Mouse (Mus musculus) monocyte, adult 5-6 weeks (primary cell): Measurements from ENCODE around the gene Ncor2. TPM values are rescaled to one million over a fixed set of nuclear protein-coding genes. Genes with fewer than 3 reads are reported as not detected.

ENCODE experiments used
- ATAC-seq: fragments of 153-309, 156-312 bp; replicated peaks from 2 replicates; pipeline ENCODE4 v1.8.0; 2017; ENCODE audit warnings: mild to moderate bottlenecking; ENCODE audit not compliant: low TSS enrichment, insufficient number of reproducible peaks, severe bottlenecking, poor library complexity, low FRiP score
- total RNA-seq: library from RNA; stranded (forward); fragments of 200-1000, 200-491, 200-594 nt; gene quantifications from 3 replicates; pipeline ENCODE4 v1.2.3, GENCODE M21; 2017

Ncor2 gene
- total RNA-seq, 1 experiment from 2014 or later, result 14.4 TPM

DNA sequence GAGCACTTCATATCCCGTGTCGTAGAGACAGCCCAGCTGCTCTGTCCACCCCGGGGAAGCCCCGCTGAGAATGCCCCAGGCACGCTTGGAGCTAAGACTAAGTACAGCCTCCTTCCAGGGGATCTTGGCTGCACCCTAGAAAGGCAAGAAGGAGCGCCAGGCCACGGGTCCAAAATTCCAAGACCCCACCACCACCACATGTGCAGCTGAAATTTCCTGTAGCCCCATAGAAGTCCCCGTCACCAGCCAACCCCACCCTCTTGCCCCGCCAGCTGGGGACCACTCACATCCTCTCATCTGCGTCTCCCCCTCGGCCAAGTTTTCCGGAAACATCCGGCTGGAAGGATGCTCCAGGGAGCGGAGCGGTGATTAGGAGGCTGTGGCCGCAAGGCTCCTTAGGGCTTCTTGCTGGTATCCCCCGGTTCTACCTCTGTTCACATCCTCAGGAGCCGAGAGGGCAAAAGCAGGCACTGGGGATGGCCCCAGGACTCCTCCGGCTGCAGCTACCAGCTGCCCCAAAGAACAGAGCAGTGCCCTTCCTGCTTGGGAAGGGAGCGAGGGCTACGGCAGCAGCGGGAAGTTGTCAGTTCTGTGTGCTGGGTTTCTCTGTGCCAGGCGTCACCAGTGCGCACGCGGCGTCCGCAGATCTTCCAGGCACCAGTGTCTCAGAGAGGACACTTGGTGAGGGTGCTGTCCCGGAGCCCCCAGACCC is 121.3 kb downstream of the Ncor2 start:
- no peak for ATAC-seq

- ATAC-seq, result no peak
These were observed 122.1 kb downstream of the Ncor2 start for GRCm38 (mm10) chr5:125056696-125057554.

DNA sequence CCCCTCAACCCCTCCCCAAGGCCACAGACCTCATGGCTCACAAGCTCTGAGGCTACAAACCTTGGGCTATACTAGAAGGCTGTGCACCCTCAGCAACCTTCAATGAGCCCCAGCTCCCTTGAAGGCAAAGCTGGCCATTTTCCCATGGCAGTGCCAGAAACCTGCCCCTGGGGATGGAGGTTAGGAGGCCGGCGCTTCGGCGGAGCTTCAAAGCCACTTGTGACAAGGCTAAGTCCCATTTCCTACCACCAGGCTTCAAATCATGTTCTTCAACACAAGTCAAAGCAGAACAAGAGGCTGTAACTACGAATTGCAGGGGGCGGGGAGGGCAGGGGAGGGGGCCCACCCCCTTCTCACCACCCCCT is 122.7 kb downstream of the Ncor2 start:
- ATAC-seq, result no peak

DNA sequence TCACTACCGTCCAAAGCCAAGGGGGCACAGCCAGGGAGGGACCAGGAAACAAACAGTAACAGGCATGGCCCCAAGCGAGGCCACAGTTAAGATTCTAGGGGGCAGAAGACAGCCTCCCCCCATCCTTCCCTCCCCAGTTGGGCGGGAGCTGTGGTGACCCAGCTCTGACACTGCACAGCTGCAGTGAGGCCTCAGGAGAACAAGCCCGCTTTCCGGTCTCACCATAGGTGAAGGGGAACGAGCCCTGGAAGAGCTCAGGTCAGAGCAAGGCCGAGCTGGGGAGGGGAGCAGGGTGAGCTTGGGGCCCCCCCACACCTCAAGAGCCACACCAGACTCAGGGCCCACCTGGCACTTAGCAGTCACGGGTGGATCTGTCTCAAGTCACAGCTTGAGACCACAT is 123.1 kb downstream of the Ncor2 start:
- ATAC-seq, result no peak

DNA sequence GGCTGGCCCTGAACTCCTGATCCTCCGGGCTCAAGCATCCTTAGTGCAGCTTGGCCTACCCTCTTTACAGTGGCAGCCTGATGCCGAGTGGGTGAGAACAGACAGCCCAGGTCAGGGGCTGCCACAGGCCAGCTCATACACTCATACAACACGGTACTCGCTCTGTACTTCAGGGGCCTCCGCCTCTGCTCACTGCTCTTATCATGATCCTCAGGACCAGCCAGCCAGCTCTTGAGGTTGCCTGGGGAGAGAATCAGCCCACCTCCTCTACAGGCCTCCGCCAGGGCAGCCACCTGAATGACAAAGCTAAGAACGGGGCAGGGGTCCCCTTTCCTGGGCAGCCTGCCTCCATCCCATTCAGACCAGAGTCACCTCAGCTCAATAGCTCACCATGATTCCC is 125.4 kb downstream of the Ncor2 start:
- ATAC-seq, result no peak

- ATAC-seq, result peak; percentile 52
These were observed 126.2 kb downstream of the Ncor2 start for GRCm38 (mm10) chr5:125052603-125053488.

GRCm38 (mm10) chr5:125052237-125052602 is 126.8 kb downstream of the Ncor2 start:
- ATAC-seq, result peak; percentile 70

DNA sequence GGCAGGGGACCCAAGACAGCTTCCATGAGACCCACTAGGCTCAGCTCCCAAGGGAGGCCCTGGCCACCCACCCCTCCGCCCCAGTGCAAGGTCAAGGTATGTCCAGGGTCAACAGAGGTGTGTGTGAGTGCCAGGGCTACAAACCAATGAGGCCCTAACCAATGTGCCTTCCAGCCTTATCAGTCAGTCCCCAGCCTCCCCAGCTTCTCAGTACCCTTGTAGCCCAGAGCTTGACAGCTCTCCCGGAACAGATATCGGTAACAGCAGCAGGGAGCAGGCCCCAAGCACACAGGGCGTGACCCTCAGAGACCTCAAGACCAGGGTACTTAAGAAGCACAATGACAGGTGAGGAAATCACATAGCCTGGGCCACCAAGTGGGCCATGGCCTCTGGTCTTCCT is 129.5 kb downstream of the Ncor2 start:
- no peak for ATAC-seq

DNA sequence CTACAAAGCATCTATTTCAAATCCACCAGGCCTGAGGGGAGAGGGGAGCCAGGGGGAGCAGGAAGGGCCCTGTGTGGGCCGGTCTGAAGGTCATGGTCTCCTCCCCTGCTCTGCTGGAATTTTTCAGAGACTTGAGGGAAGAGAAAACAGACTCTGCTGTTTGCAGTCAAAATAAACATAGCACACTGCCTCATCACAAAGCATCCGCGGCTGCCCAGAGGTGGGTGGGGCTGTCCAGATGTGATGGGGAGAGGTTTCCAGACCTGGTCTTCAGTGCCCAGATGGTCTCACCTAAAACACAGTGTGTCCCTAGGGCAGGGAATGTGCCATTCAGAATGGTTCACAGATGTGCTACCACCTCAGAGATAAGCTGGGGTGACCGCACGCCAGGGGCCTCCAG is 132.6 kb downstream of the Ncor2 start:
- ATAC-seq, result no peak

GRCm38 (mm10) chr5:125045202-125045601 is 133.8 kb downstream of the Ncor2 start:
- ATAC-seq, result no peak

- ATAC-seq, result no peak
These were observed 135.6 kb downstream of the Ncor2 start for GRCm38 (mm10) chr5:125043448-125043847.

GRCm38 (mm10) chr5:125041578-125041977 is 137.4 kb downstream of the Ncor2 start:
- ATAC-seq, result no peak

DNA sequence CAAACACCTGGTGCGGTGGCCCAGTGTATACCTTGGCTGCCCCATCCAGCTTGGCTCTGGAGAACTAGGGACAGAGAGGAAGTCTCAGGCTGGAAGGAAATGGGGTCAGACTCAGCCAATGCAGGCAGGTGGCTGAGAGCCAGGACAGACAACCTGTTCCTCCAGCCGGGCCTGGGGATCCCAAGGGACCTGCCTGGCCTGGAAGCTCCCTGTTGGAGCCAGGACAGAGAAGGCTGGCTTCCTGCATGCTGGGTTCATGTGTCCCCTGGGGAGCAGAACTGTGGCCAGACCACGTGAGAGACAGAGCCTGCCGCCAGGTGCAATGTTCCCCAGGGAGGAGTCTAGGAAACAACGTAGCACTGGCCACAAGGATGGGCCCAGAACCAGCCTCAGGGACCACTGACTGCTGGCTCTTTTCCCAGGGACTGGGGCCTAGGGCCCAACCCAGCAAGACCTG is 138.9 kb downstream of the Ncor2 start:
- no peak for ATAC-seq

- ATAC-seq, result no peak
These were observed 139.5 kb downstream of the Ncor2 start for GRCm38 (mm10) chr5:125039377-125040027.

DNA sequence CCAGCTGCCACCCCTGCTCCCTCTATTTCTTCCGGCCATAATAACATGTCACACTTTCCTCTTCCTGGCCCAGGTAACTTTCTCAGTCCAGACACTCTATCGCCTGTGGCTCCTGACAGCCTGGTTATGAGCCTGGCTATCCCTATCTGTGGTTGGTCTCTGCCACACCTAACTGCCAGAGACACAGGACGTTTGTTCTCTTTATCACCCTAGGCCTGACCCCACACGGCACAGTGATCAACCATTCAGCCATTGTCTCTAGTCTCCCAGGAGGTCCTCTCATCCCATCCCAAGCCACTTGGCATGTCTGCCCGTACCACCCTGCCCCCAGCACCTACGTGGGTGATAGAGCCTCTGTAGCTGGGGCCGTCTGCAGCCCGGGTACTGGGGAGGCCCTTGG is 142.5 kb downstream of the Ncor2 start:
- no peak for ATAC-seq

DNA sequence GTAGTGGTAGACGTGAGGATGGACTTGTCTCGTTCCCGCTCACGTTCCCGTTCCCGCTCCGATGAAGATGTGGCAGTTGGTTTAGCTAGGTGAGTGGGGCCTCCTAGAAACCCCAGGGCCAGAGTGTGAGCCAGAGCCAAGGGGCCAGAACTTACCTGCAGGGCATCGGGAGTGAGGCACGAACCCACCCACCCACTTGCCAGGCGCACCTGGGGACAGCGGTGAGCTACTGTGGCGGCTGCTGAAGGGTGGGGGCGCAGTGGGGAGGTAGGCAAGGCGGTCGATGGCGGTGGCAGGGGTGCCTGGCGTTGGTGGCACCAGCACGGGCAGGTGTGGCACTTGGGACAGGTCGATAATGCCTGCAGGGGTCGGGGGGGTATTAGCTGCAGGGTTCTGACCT is 150.1 kb downstream of the Ncor2 start:
- ATAC-seq, result no peak

- ATAC-seq, result no peak
These were observed 150.6 kb downstream of the Ncor2 start for GRCm38 (mm10) chr5:125028371-125028770.

GRCm38 (mm10) chr5:125024002-125024401 is 155.0 kb downstream of the Ncor2 start:
- ATAC-seq, result no peak

- no peak for ATAC-seq
These were observed 157.7 kb downstream of the Ncor2 start for GRCm38 (mm10) chr5:125021298-125021697.
